Mouse (Mus musculus): Measurements from ENCODE around the gene Nlrc5. TPM values are rescaled to one million over a fixed set of nuclear protein-coding genes. Genes with fewer than 3 reads are reported as not detected.

Gene Nlrc5
- polyA plus RNA-seq, 1 experiment from 2014 or later: 0.18 TPM

Small RNA genes within 50 kb of the gene (microRNA-seq; reads per million reads assigned to microRNA genes)
- gene Mir7072: not detected

Other genes starting within 250 kb of the Nlrc5 start
- gene Nup93, start 219.8 kb upstream of the Nlrc5 start, polyA plus RNA-seq (2015; fragmentation: Nextera tagmentation; extraction: Ambion mirVana): 56.1 and 59.9 TPM in 2 replicates
- 0.06 and 0.23 TPM in 2 replicates for gene Slc12a3, start 105.2 kb upstream of the Nlrc5 start, polyA plus RNA-seq (2015; fragmentation: Nextera tagmentation; extraction: Ambion mirVana)
- gene Herpud1, start 47.9 kb upstream of the Nlrc5 start, polyA plus RNA-seq (2015; fragmentation: Nextera tagmentation; extraction: Ambion mirVana): 63.3 and 66.3 TPM in 2 replicates
- 21.1 and 22.0 TPM in 2 replicates for gene Cpne2, start 98.6 kb downstream of the Nlrc5 start, polyA plus RNA-seq (2015; fragmentation: Nextera tagmentation; extraction: Ambion mirVana)
- 54.0 and 54.1 TPM in 2 replicates for gene Rspry1, start 167.6 kb downstream of the Nlrc5 start, polyA plus RNA-seq (2015; fragmentation: Nextera tagmentation; extraction: Ambion mirVana)
- 80.5 and 97.9 TPM in 2 replicates for gene Fam192a, start 167.6 kb downstream of the Nlrc5 start, polyA plus RNA-seq (2015; fragmentation: Nextera tagmentation; extraction: Ambion mirVana)
- gene Arl2bp, start 232.2 kb downstream of the Nlrc5 start, polyA plus RNA-seq (2015; fragmentation: Nextera tagmentation; extraction: Ambion mirVana): 219 and 224 TPM in 2 replicates